Mouse (Mus musculus) hindbrain, postnatal 0 days (tissue): Measurements from ENCODE around the gene Fam149a. TPM values are rescaled to one million over a fixed set of nuclear protein-coding genes. Genes with fewer than 3 reads are reported as not detected.

Experiments
- ATAC-seq: fragments of 200-750 bp; cut with Nextera tagmentation; 2 replicates; pipeline ENCODE4 v1.8.0; 2017; ENCODE audit warnings: mild to moderate bottlenecking, moderate TSS enrichment, moderate library complexity
- DNase-seq: peaks from one replicate; pipeline ENCODE4 v3.0.0-alpha.2; 2015; ENCODE audit warnings: low spot score
- H3K27ac ChIP-seq: fragments of 300-500 bp; sonication (generic); 2 replicates; pipeline ENCODE4 v1.5.1; 2014; ENCODE audit warnings: mild to moderate bottlenecking
- H3K27me3 ChIP-seq: fragments of 300-500 bp; sonication (generic); 2 replicates; pipeline ENCODE4 v1.6.1; 2014; ENCODE audit warnings: low read length, mixed read lengths; ENCODE audit not compliant: insufficient read depth
- H3K36me3 ChIP-seq: fragments of 300-500 bp; sonication (generic); 2 replicates; pipeline ENCODE4 v1.6.1; 2014; ENCODE audit warnings: low read length, mixed read lengths; ENCODE audit not compliant: insufficient read depth
- H3K4me1 ChIP-seq: fragments of 300-500 bp; sonication (generic); 2 replicates; pipeline ENCODE4 v1.6.1; 2014; ENCODE audit warnings: antibody characterized with exemption, low read length, mixed read lengths; ENCODE audit not compliant: insufficient read depth
- H3K4me2 ChIP-seq: fragments of 300-500 bp; sonication (generic); 2 replicates; pipeline ENCODE4 v1.6.1; 2014; ENCODE audit warnings: low read depth, mild to moderate bottlenecking, low read length, moderate library complexity, mixed read lengths
- H3K4me3 ChIP-seq: fragments of 300-500 bp; sonication (generic); 2 replicates; pipeline ENCODE4 v1.5.1; 2014; ENCODE audit warnings: low read length
- H3K9ac ChIP-seq: fragments of 300-500 bp; sonication (generic); replicated peaks from 2 replicates; pipeline ENCODE4 v1.6.1; 2014; ENCODE audit warnings: mild to moderate bottlenecking, low read length, moderate library complexity, mixed read lengths
- H3K9me3 ChIP-seq: fragments of 300-500 bp; sonication (generic); 2 replicates; pipeline ENCODE4 v1.6.1; 2016; ENCODE audit warnings: low read length, mixed read lengths
- CTCF ChIP-seq: IDR thresholded peaks from 2 replicates; pipeline ENCODE4 v1.5.1; 2016; ENCODE audit warnings: antibody characterized with exemption, control low read depth, low read depth
- whole genome bisulfite sequencing: fragments of 180-500 bp; shearing (Covaris S2); extraction: QIAGEN DNeasy Blood & Tissue Kit; methylation state at CpG from one replicate; pipeline ENCODE4 v1.1.7; 2014; 5-methylcytosine and 5-hydroxymethylcytosine counted together
- polyA plus RNA-seq: library from polyadenylated mRNA; unstranded; fragments of >200 nt; fragmentation: Nextera tagmentation; extraction: Ambion mirVana; gene quantifications from 2 replicates; pipeline ENCODE4 v1.2.1, GENCODE M21; 2015
- total RNA-seq: library from RNA; depleted of rRNA; stranded (reverse); fragments of >200 nt; gene quantifications from 2 replicates; pipeline ENCODE4 v1.2.3, GENCODE M21; 2014; rRNA removed

The Fam149a gene
- total RNA-seq (24.6 and 27.7 TPM in 2 replicates), polyA plus RNA-seq (19.8 and 20.2 TPM in 2 replicates)

- peaks cover 5% of the 10 kb centered on the region; the same call in 1 of the 2 replicates for H3K4me1 ChIP-seq
- no peaks in the 10 kb centered on the region for H3K36me3 ChIP-seq
- peak; percentile 68; the same call in 1 of the 2 replicates for ATAC-seq
- no peaks in the 10 kb centered on the region for H3K27me3 ChIP-seq
- no peaks in the 10 kb centered on the region for H3K9me3 ChIP-seq
- TF ChIP-seq CTCF, result no peak
- no peak within 1 kb of the TSS for H3K27ac ChIP-seq
- peak; percentile 68 for DNase-seq
- WGBS, result 4% methylated on average over 6 of the region's 6 CpGs
- H3K4me2 ChIP-seq, result peak within 1 kb of the TSS; percentile 87
- H3K4me3 ChIP-seq, result peak within 1 kb of the TSS; percentile 36
- H3K9ac ChIP-seq, result peak within 1 kb of the TSS; percentile 52
Measured at GRCm38 (mm10) chr8:45381963-45382347, at the start of gene Fam149a. TSS of gene Fam149a (minus strand) at chr8:45382291.

GRCm38 (mm10) chr8:45420151-45420550 lies 38.1 kb upstream of the Fam149a start:
- ATAC-seq, result no peak
- no peak for TF ChIP-seq CTCF
- WGBS, result 88% methylated on average over 7 of the region's 7 CpGs

GRCm38 (mm10) chr8:45414965-45415364 lies 32.9 kb upstream of the Fam149a start:
- no peaks in the 10 kb centered on the region for H3K36me3 ChIP-seq
- DNase-seq (no peak), ATAC-seq (no peak)
- TF ChIP-seq CTCF, result no peak
- H3K9me3 ChIP-seq, result no peaks in the 10 kb centered on the region
- no peak overlapping the region for H3K27ac ChIP-seq
- H3K4me2 ChIP-seq, result no peak overlapping the region
- H3K27me3 ChIP-seq, result no peaks in the 10 kb centered on the region
- H3K9ac ChIP-seq, result no peak overlapping the region
- no peaks in the 10 kb centered on the region for H3K4me1 ChIP-seq
- no peak overlapping the region for H3K4me3 ChIP-seq
- WGBS, result 87% methylated on average over 7 of the region's 7 CpGs

More at GRCm38 (mm10) chr8:45420151-45420550, 38.1 kb upstream of the Fam149a start:
- H3K4me3 ChIP-seq, result no peak overlapping the region
- H3K4me2 ChIP-seq, result no peak overlapping the region
- no peaks in the 10 kb centered on the region for H3K27me3 ChIP-seq
- DNase-seq, result no peak
- H3K4me1 ChIP-seq, result no peaks in the 10 kb centered on the region
- H3K9me3 ChIP-seq, result no peaks in the 10 kb centered on the region
- H3K36me3 ChIP-seq, result no peaks in the 10 kb centered on the region
- H3K9ac ChIP-seq, result no peak overlapping the region
- H3K27ac ChIP-seq, result no peak overlapping the region

- no peak for ATAC-seq
- peak within 1 kb of the TSS; percentile 0; the same call in 1 of the 2 replicates for H3K9ac ChIP-seq
- H3K9me3 ChIP-seq, result no peaks in the 10 kb centered on the region
- peak within 1 kb of the TSS; percentile 37 for H3K4me3 ChIP-seq
- no peaks in the 10 kb centered on the region for H3K36me3 ChIP-seq
- no peaks in the 10 kb centered on the region for H3K27me3 ChIP-seq
- no peak for TF ChIP-seq CTCF
- H3K27ac ChIP-seq, result peak within 1 kb of the TSS; percentile 66; the same call in 1 of the 2 replicates
- DNase-seq, result no peak
- H3K4me2 ChIP-seq, result peak within 1 kb of the TSS; percentile 59
- WGBS, result 61% methylated on average over 2 of the region's 2 CpGs
- no peaks in the 10 kb centered on the region for H3K4me1 ChIP-seq
Measured at GRCm38 (mm10) chr8:45410882-45411281, 28.8 kb upstream of the Fam149a start, which contains the start of gene Tlr3. TSS of gene Tlr3 (minus strand) at chr8:45411080.

GRCm38 (mm10) chr8:45410146-45410880 lies 28.2 kb upstream of the Fam149a start:
- Histone ChIP-seq H3K9me3 (no peaks in the 10 kb centered on the region), H3K4me3 (peak overlapping the region; percentile 37), H3K27me3 (no peaks in the 10 kb centered on the region), H3K27ac (peak overlapping the region; percentile 66; the same call in 1 of the 2 replicates), H3K9ac (peak overlapping the region; percentile 0; the same call in 1 of the 2 replicates), H3K4me1 (no peaks in the 10 kb centered on the region), H3K36me3 (no peaks in the 10 kb centered on the region), H3K4me2 (peak overlapping the region; percentile 59)
- ATAC-seq, result peak; percentile 94
- peak; percentile 77 for DNase-seq
- 10% methylated on average over 18 of the region's 18 CpGs for WGBS
- peak; percentile 55 for TF ChIP-seq CTCF

- peak overlapping the region; percentile 0; the same call in 1 of the 2 replicates for H3K9ac ChIP-seq
- no peaks in the 10 kb centered on the region for H3K36me3 ChIP-seq
- H3K4me1 ChIP-seq, result no peaks in the 10 kb centered on the region
- 51% methylated on average over 4 of the region's 4 CpGs for WGBS
- DNase-seq, result no peak
- no peaks in the 10 kb centered on the region for H3K9me3 ChIP-seq
- H3K27ac ChIP-seq, result peak overlapping the region; percentile 66; the same call in 1 of the 2 replicates
- H3K4me3 ChIP-seq, result peak overlapping the region; percentile 37
- H3K4me2 ChIP-seq, result peak overlapping the region; percentile 59
- no peak for ATAC-seq
- no peak for TF ChIP-seq CTCF
- no peaks in the 10 kb centered on the region for H3K27me3 ChIP-seq
Measured at GRCm38 (mm10) chr8:45409702-45410101, 27.6 kb upstream of the Fam149a start.

- DNase-seq (peak; percentile 28), ATAC-seq (0 out of 2 replicates have a peak, but pooled peaks have one; percentile 53)
- Histone ChIP-seq H3K4me3 (no peak overlapping the region), H3K4me1 (peaks cover 5% of the 10 kb centered on the region; the same call in 1 of the 2 replicates), H3K9ac (no peak overlapping the region), H3K27me3 (no peaks in the 10 kb centered on the region), H3K36me3 (no peaks in the 10 kb centered on the region), H3K27ac (no peak overlapping the region), H3K4me2 (no peak overlapping the region), H3K9me3 (no peaks in the 10 kb centered on the region)
- no peak for TF ChIP-seq CTCF
- WGBS, result 23% methylated on average over 1 of the region's 1 CpGs
Measured at GRCm38 (mm10) chr8:45383250-45383649, 1.2 kb upstream of the Fam149a start.
